Mouse (Mus musculus): Measurements from ENCODE around the gene 1700012B07Rik. TPM values are rescaled to one million over a fixed set of nuclear protein-coding genes. Genes with fewer than 3 reads are reported as not detected.
A peak's percentile ranks its signal among the peaks of the same experiment; 100 is the strongest.

1700012B07Rik gene
- polyA plus RNA-seq, 1 experiment from 2014 or later: 0.59 TPM

GRCm38 (mm10) chr11:109830368-109830767, 2.5 kb upstream of the 1700012B07Rik start:
- H3K4me1 ChIP-seq (ENCODE audit: insufficient read depth): no peaks in the 10 kb centered on the region
- no peak for ATAC-seq
- TF ChIP-seq EP300 (IDR thresholded peaks at IDR 0.05; ENCODE audit: low read depth) (no peak), CTCF (IDR thresholded peaks at IDR 0.05; ENCODE audit: low read depth) (no peak)
- H3K9ac ChIP-seq (replicated peaks): no peak overlapping the region
- no peak for DNase-seq
- no peaks in the 10 kb centered on the region for H3K36me3 ChIP-seq (replicated peaks; ENCODE audit: insufficient read depth, low read length)
- no peaks in the 10 kb centered on the region for H3K9me3 ChIP-seq (ENCODE audit: low read length)
- no peak overlapping the region for H3K4me3 ChIP-seq (ENCODE audit: low read depth, low read length)
- WGBS (ENCODE audit: insufficient replicate concordance): 74% methylated on average over 5 of the region's 5 CpGs
- H3K27me3 ChIP-seq (ENCODE audit: insufficient read depth, low read length): no peaks in the 10 kb centered on the region
- no peak overlapping the region for H3K4me2 ChIP-seq (ENCODE audit: low read depth, low read length)
- H3K27ac ChIP-seq (ENCODE audit: low read depth): no peak overlapping the region

GRCm38 (mm10) chr11:109822280-109822679, 5.6 kb downstream of the 1700012B07Rik start:
- H3K4me3 ChIP-seq (ENCODE audit: low read depth, low read length): no peak overlapping the region
- H3K4me1 ChIP-seq (ENCODE audit: insufficient read depth): peaks cover 2% of the 10 kb centered on the region; the same call in 1 of the 2 replicates
- no peak overlapping the region for H3K9ac ChIP-seq (replicated peaks)
- H3K27ac ChIP-seq (ENCODE audit: low read depth): peak overlapping the region; percentile 89
- ATAC-seq (peak; percentile 98), DNase-seq (peak; percentile 45)
- no peaks in the 10 kb centered on the region for H3K27me3 ChIP-seq (ENCODE audit: insufficient read depth, low read length)
- H3K9me3 ChIP-seq (ENCODE audit: low read length): no peaks in the 10 kb centered on the region
- H3K4me2 ChIP-seq (ENCODE audit: low read depth, low read length): no peak overlapping the region
- WGBS (ENCODE audit: insufficient replicate concordance): 15% methylated on average over 6 of the region's 6 CpGs
- H3K36me3 ChIP-seq (replicated peaks; ENCODE audit: insufficient read depth, low read length): no peaks in the 10 kb centered on the region
- TF ChIP-seq CTCF (IDR thresholded peaks at IDR 0.05; ENCODE audit: low read depth) (no peak), EP300 (IDR thresholded peaks at IDR 0.05; ENCODE audit: low read depth) (peak; percentile 80; the same call in 1 of the 2 replicates)

GRCm38 (mm10) chr11:109817405-109817804, 10.4 kb downstream of the 1700012B07Rik start:
- no peaks in the 10 kb centered on the region for H3K9me3 ChIP-seq (ENCODE audit: low read length)
- H3K4me2 ChIP-seq (ENCODE audit: low read depth, low read length): no peak overlapping the region
- TF ChIP-seq CTCF (IDR thresholded peaks at IDR 0.05; ENCODE audit: low read depth) (no peak), EP300 (IDR thresholded peaks at IDR 0.05; ENCODE audit: low read depth) (no peak)
- no peak overlapping the region for H3K4me3 ChIP-seq (ENCODE audit: low read depth, low read length)
- ATAC-seq: no peak
- no peaks in the 10 kb centered on the region for H3K4me1 ChIP-seq (ENCODE audit: insufficient read depth)
- DNase-seq: no peak
- no peak overlapping the region for H3K9ac ChIP-seq (replicated peaks)
- no peak overlapping the region for H3K27ac ChIP-seq (ENCODE audit: low read depth)
- 60% methylated on average over 3 of the region's 3 CpGs for WGBS (ENCODE audit: insufficient replicate concordance)
- no peaks in the 10 kb centered on the region for H3K36me3 ChIP-seq (replicated peaks; ENCODE audit: insufficient read depth, low read length)
- H3K27me3 ChIP-seq (ENCODE audit: insufficient read depth, low read length): no peaks in the 10 kb centered on the region

GRCm38 (mm10) chr11:109816911-109817310, 10.9 kb downstream of the 1700012B07Rik start:
- Histone ChIP-seq H3K27ac (ENCODE audit: low read depth) (no peak overlapping the region), H3K4me3 (ENCODE audit: low read depth, low read length) (no peak overlapping the region), H3K4me1 (ENCODE audit: insufficient read depth) (no peaks in the 10 kb centered on the region), H3K27me3 (ENCODE audit: insufficient read depth, low read length) (no peaks in the 10 kb centered on the region), H3K36me3 (replicated peaks; ENCODE audit: insufficient read depth, low read length) (no peaks in the 10 kb centered on the region), H3K4me2 (ENCODE audit: low read depth, low read length) (no peak overlapping the region), H3K9me3 (ENCODE audit: low read length) (no peaks in the 10 kb centered on the region), H3K9ac (replicated peaks) (no peak overlapping the region)
- ATAC-seq (no peak), DNase-seq (no peak)
- WGBS (ENCODE audit: insufficient replicate concordance): 51% methylated on average over 1 of the region's 1 CpGs
- TF ChIP-seq CTCF (IDR thresholded peaks at IDR 0.05; ENCODE audit: low read depth): no peak
- no peak for TF ChIP-seq EP300 (IDR thresholded peaks at IDR 0.05; ENCODE audit: low read depth)

- Histone ChIP-seq H3K4me3 (ENCODE audit: low read depth, low read length) (no peak overlapping the region), H3K36me3 (replicated peaks; ENCODE audit: insufficient read depth, low read length) (no peaks in the 10 kb centered on the region), H3K4me1 (ENCODE audit: insufficient read depth) (no peaks in the 10 kb centered on the region), H3K27me3 (ENCODE audit: insufficient read depth, low read length) (no peaks in the 10 kb centered on the region), H3K4me2 (ENCODE audit: low read depth, low read length) (no peak overlapping the region), H3K9ac (replicated peaks) (no peak overlapping the region), H3K27ac (ENCODE audit: low read depth) (no peak overlapping the region), H3K9me3 (ENCODE audit: low read length) (no peaks in the 10 kb centered on the region)
- no peak for ATAC-seq
- WGBS (ENCODE audit: insufficient replicate concordance): 77% methylated on average over 2 of the region's 2 CpGs
- no peak for DNase-seq
- no peak for TF ChIP-seq EP300 (IDR thresholded peaks at IDR 0.05; ENCODE audit: low read depth)
- no peak for TF ChIP-seq CTCF (IDR thresholded peaks at IDR 0.05; ENCODE audit: low read depth)
Observed at GRCm38 (mm10) chr11:109811721-109812120, 16.1 kb downstream of the 1700012B07Rik start.

GRCm38 (mm10) chr11:109809175-109809855, 18.5 kb downstream of the 1700012B07Rik start:
- DNase-seq: no peak
- H3K36me3 ChIP-seq (replicated peaks; ENCODE audit: insufficient read depth, low read length): no peaks in the 10 kb centered on the region

More at GRCm38 (mm10) chr11:109809175-109809855, 18.5 kb downstream of the 1700012B07Rik start:
- Histone ChIP-seq H3K27me3 (ENCODE audit: insufficient read depth, low read length) (no peaks in the 10 kb centered on the region), H3K9me3 (ENCODE audit: low read length) (no peaks in the 10 kb centered on the region), H3K4me3 (ENCODE audit: low read depth, low read length) (no peak overlapping the region), H3K9ac (replicated peaks) (no peak overlapping the region), H3K4me2 (ENCODE audit: low read depth, low read length) (no peak overlapping the region), H3K4me1 (ENCODE audit: insufficient read depth) (no peaks in the 10 kb centered on the region), H3K27ac (ENCODE audit: low read depth) (no peak overlapping the region)
- no peak for TF ChIP-seq CTCF (IDR thresholded peaks at IDR 0.05; ENCODE audit: low read depth)
- TF ChIP-seq EP300 (IDR thresholded peaks at IDR 0.05; ENCODE audit: low read depth): no peak
- 67% methylated on average over 4 of the region's 4 CpGs for WGBS (ENCODE audit: insufficient replicate concordance)
- ATAC-seq: no peak

Data from liver, postnatal 0 days (tissue).